Comparison of ENCODE assay signal across 7 mouse cellular contexts in genomic region chr10:94919552-94919951, GRCm38 (mm10). TPM values are rescaled to one million over a fixed set of nuclear protein-coding genes. Genes with fewer than 3 reads are reported as not detected.
A peak's percentile ranks its signal among the peaks of the same experiment; 100 is the strongest.
DNase-seq lines count a peak whose midpoint lies in the region; ATAC-seq lines count a peak whose summit lies in the region.

No protein-coding gene starts in this region.

- 26% methylated on average over 12 of the region's 12 CpGs for WGBS in heart, embryonic 13.5 days
- WGBS in liver, embryonic 15.5 days (ENCODE audit: insufficient replicate concordance) = 20% methylated on average over 12 of the region's 12 CpGs
- WGBS in hindbrain, embryonic 14.5 days = 71% methylated on average over 12 of the region's 12 CpGs

- no peaks in the 10 kb centered on the region for H3K9me3 ChIP-seq in heart, embryonic 13.5 days
- H3K9me3 ChIP-seq in liver, embryonic 15.5 days (replicated peaks) = no peaks in the 10 kb centered on the region
- no peaks in the 10 kb centered on the region for H3K9me3 ChIP-seq in hindbrain, embryonic 14.5 days (ENCODE audit: control insufficient read depth, low read length)

- no peak overlapping the region for H3K27ac ChIP-seq in heart, embryonic 13.5 days (replicated peaks)
- H3K27ac ChIP-seq in liver, embryonic 15.5 days (replicated peaks) = peak overlapping the region; percentile 88
- no peak overlapping the region for H3K27ac ChIP-seq in hindbrain, embryonic 14.5 days

- H3K4me1 ChIP-seq in heart, embryonic 13.5 days = peaks cover 26% of the 10 kb centered on the region
- peaks cover 84% of the 10 kb centered on the region for H3K4me1 ChIP-seq in liver, embryonic 15.5 days (replicated peaks)
- peaks cover 20% of the 10 kb centered on the region for H3K4me1 ChIP-seq in hindbrain, embryonic 14.5 days (replicated peaks; ENCODE audit: control insufficient read depth, insufficient read depth, low read length)

- H3K4me2 ChIP-seq in heart, embryonic 13.5 days = peak overlapping the region; percentile 57
- peak overlapping the region; percentile 71 for H3K4me2 ChIP-seq in liver, embryonic 15.5 days
- no peak overlapping the region for H3K4me2 ChIP-seq in hindbrain, embryonic 14.5 days (replicated peaks)

- peak; percentile 51 for DNase-seq in retina, postnatal 1 day
- DNase-seq in retina, embryonic 14.5 days (ENCODE audit: low spot score) = no peak
- peak; percentile 54 for DNase-seq in cerebellum, adult 11 months
- peak; percentile 83 to 86 for DNase-seq in spleen, postnatal 4 days (ENCODE audit: low spot score in 2 of 2)
- DNase-seq in hindbrain, embryonic 14.5 days (ENCODE audit: low spot score) = no peak

- H3K4me3 ChIP-seq in heart, embryonic 13.5 days = peak overlapping the region; percentile 3
- H3K4me3 ChIP-seq in liver, embryonic 15.5 days (replicated peaks) = peak overlapping the region; percentile 53
- no peak overlapping the region for H3K4me3 ChIP-seq in hindbrain, embryonic 14.5 days (replicated peaks; ENCODE audit: low read length)

- no peaks in the 10 kb centered on the region for H3K27me3 ChIP-seq in heart, embryonic 13.5 days (replicated peaks)
- H3K27me3 ChIP-seq in liver, embryonic 15.5 days = no peaks in the 10 kb centered on the region
- H3K27me3 ChIP-seq in hindbrain, embryonic 14.5 days (ENCODE audit: control insufficient read depth, insufficient read depth, low read length) = no peaks in the 10 kb centered on the region

- no peaks in the 10 kb centered on the region for H3K36me3 ChIP-seq in heart, embryonic 13.5 days
- H3K36me3 ChIP-seq in liver, embryonic 15.5 days (replicated peaks) = no peaks in the 10 kb centered on the region
- H3K36me3 ChIP-seq in hindbrain, embryonic 14.5 days (replicated peaks; ENCODE audit: control insufficient read depth, insufficient read depth) = peaks cover 14% of the 10 kb centered on the region

- ATAC-seq in heart, embryonic 13.5 days (ENCODE audit: extremely low read depth, insufficient number of reproducible peaks, low FRiP score, low TSS enrichment) = no peak
- peak; percentile 84 for ATAC-seq in liver, embryonic 15.5 days (ENCODE audit: insufficient read depth)
- no peak for ATAC-seq in hindbrain, embryonic 14.5 days (ENCODE audit: low FRiP score)

- no peak overlapping the region for H3K9ac ChIP-seq in heart, embryonic 13.5 days
- peak overlapping the region; percentile 54 for H3K9ac ChIP-seq in liver, embryonic 15.5 days
- H3K9ac ChIP-seq in hindbrain, embryonic 14.5 days = no peak overlapping the region

RNA-seq across cellular contexts. Expression of gene Plxnc1, which starts 25.1 kb away (rescaled TPM):
- polyA plus RNA-seq in heart, embryonic 13.5 days (2015; fragmentation: Nextera tagmentation; extraction: Ambion mirVana) = 3.1 and 3.3 TPM in 2 replicates
- polyA plus RNA-seq in liver, embryonic 15.5 days (2015; fragmentation: Nextera tagmentation; extraction: Ambion mirVana) = 2.1 and 2.2 TPM in 2 replicates
- polyA plus RNA-seq in hindbrain, embryonic 14.5 days (2014; fragmentation: Nextera tagmentation; extraction: Ambion mirVana) = 15.5 and 16.3 TPM in 2 replicates

Comparison
In these comparisons a context has a peak if more than half of its experiments do, and no peak if none do; other contexts are left out.
1. DNase-seq: peak in retina, postnatal 1 day (single experiment), cerebellum, adult 11 months (single experiment) and spleen, postnatal 4 days (2 of 2); none in retina, embryonic 14.5 days (single experiment) and hindbrain, embryonic 14.5 days (single experiment).